Mouse (Mus musculus) stomach, embryonic 16.5 days (tissue): ENCODE results near the gene Akr1b3. TPM values are rescaled to one million over a fixed set of nuclear protein-coding genes. Genes with fewer than 3 reads are reported as not detected.

Experiments
- ATAC-seq: fragments of 200-750 bp; cut with Nextera tagmentation; 2 replicates; pipeline ENCODE4 v1.8.0; 2017; ENCODE audit warnings: moderate number of reproducible peaks, moderate TSS enrichment; ENCODE audit not compliant: insufficient read depth, low FRiP score
- H3K27ac ChIP-seq: fragments of 300-500 bp; sonication (generic); 2 replicates; pipeline ENCODE4 v1.5.1; 2014; ENCODE audit warnings: low read length
- H3K27me3 ChIP-seq: fragments of 300-500 bp; sonication (generic); 2 replicates; pipeline ENCODE4 v1.6.1; 2014; ENCODE audit warnings: low read length, control low read depth, mixed read lengths; ENCODE audit not compliant: control insufficient read depth, insufficient read depth
- H3K36me3 ChIP-seq: fragments of 300-500 bp; sonication (generic); 2 replicates; pipeline ENCODE4 v1.6.1; 2014; ENCODE audit warnings: low read length; ENCODE audit not compliant: control insufficient read depth, insufficient read depth
- H3K4me1 ChIP-seq: fragments of 300-500 bp; sonication (generic); 2 replicates; pipeline ENCODE4 v1.6.1; 2014; ENCODE audit warnings: low read length, control low read depth, mixed read lengths; ENCODE audit not compliant: control insufficient read depth, insufficient read depth
- H3K4me2 ChIP-seq: fragments of 300-500 bp; sonication (generic); 2 replicates; pipeline ENCODE4 v1.6.1; 2014; ENCODE audit warnings: low read depth, low read length, mixed read lengths
- H3K4me3 ChIP-seq: fragments of 300-500 bp; sonication (generic); replicated peaks from 2 replicates; pipeline ENCODE4 v1.5.1; 2014; ENCODE audit warnings: mild to moderate bottlenecking, low read length
- H3K9ac ChIP-seq: fragments of 300-500 bp; sonication (generic); 2 replicates; pipeline ENCODE4 v1.6.1; 2014; ENCODE audit warnings: low read length
- H3K9me3 ChIP-seq: fragments of 300-500 bp; sonication (generic); replicated peaks from 2 replicates; pipeline ENCODE4 v1.6.1; 2016; ENCODE audit warnings: low read length, control low read depth; ENCODE audit not compliant: control insufficient read depth
- WGBS: fragments of 180-500 bp; shearing (Covaris S2); extraction: QIAGEN DNeasy Blood & Tissue Kit; methylation state at CpG from one replicate; pipeline ENCODE4 v1.1.7; 2014; 5-methylcytosine and 5-hydroxymethylcytosine counted together
- polyA plus RNA-seq: library from polyadenylated mRNA; unstranded; fragments of >200 nt; fragmentation: Nextera tagmentation; extraction: Ambion mirVana; gene quantifications from 2 replicates; pipeline ENCODE4 v1.2.1, GENCODE M21; 2015

Gene Akr1b3
- polyA plus RNA-seq, 1 experiment from 2014 or later, result 130 TPM

- no peak overlapping the region for H3K27ac ChIP-seq
- H3K27me3 ChIP-seq, result no peaks in the 10 kb centered on the region
- H3K4me2 ChIP-seq, result no peak overlapping the region
- no peak overlapping the region for H3K9ac ChIP-seq
- no peaks in the 10 kb centered on the region for H3K4me1 ChIP-seq
- H3K36me3 ChIP-seq, result peaks cover 9% of the 10 kb centered on the region; the same call in 1 of the 2 replicates
- 87% methylated on average over 6 of the region's 6 CpGs for WGBS
- ATAC-seq, result no peak
- no peak overlapping the region for H3K4me3 ChIP-seq
- H3K9me3 ChIP-seq, result no peaks in the 10 kb centered on the region
Observed at GRCm38 (mm10) chr6:34306797-34307196, 10.5 kb downstream of the Akr1b3 start.

GRCm38 (mm10) chr6:34304675-34305241 lies 12.5 kb downstream of the Akr1b3 start:
- Histone ChIP-seq H3K9me3 (no peaks in the 10 kb centered on the region), H3K4me2 (no peak overlapping the region), H3K27me3 (no peaks in the 10 kb centered on the region), H3K4me1 (no peaks in the 10 kb centered on the region), H3K9ac (no peak overlapping the region), H3K36me3 (no peaks in the 10 kb centered on the region; the same call in 1 of the 2 replicates), H3K4me3 (no peak overlapping the region), H3K27ac (no peak overlapping the region)
- 66% methylated on average over 10 of the region's 10 CpGs for WGBS
- 0 out of 2 replicates have a peak, but pooled peaks have one; percentile 10 for ATAC-seq

- WGBS, result 85% methylated on average over 3 of the region's 3 CpGs
- no peak for ATAC-seq
- Histone ChIP-seq H3K4me3 (no peak overlapping the region), H3K27ac (no peak overlapping the region), H3K9ac (no peak overlapping the region), H3K4me2 (no peak overlapping the region), H3K4me1 (no peaks in the 10 kb centered on the region), H3K27me3 (no peaks in the 10 kb centered on the region), H3K36me3 (no peaks in the 10 kb centered on the region), H3K9me3 (no peaks in the 10 kb centered on the region)
Observed at GRCm38 (mm10) chr6:34297055-34297454, 20.2 kb downstream of the Akr1b3 start.

- no peak for ATAC-seq
- no peak overlapping the region for H3K9ac ChIP-seq
- no peak overlapping the region for H3K4me3 ChIP-seq
- 88% methylated on average over 9 of the region's 9 CpGs for WGBS
- no peaks in the 10 kb centered on the region for H3K4me1 ChIP-seq
- no peak overlapping the region for H3K4me2 ChIP-seq
- no peak overlapping the region for H3K27ac ChIP-seq
- H3K27me3 ChIP-seq, result no peaks in the 10 kb centered on the region
- H3K36me3 ChIP-seq, result no peaks in the 10 kb centered on the region
- H3K9me3 ChIP-seq, result no peaks in the 10 kb centered on the region
Observed at GRCm38 (mm10) chr6:34295437-34295836, 21.8 kb downstream of the Akr1b3 start.

GRCm38 (mm10) chr6:34292882-34293487 lies 24.3 kb downstream of the Akr1b3 start:
- Histone ChIP-seq H3K4me3 (no peak overlapping the region), H3K27me3 (no peaks in the 10 kb centered on the region), H3K4me2 (no peak overlapping the region), H3K27ac (no peak overlapping the region), H3K4me1 (no peaks in the 10 kb centered on the region), H3K9ac (no peak overlapping the region), H3K9me3 (no peaks in the 10 kb centered on the region), H3K36me3 (no peaks in the 10 kb centered on the region)
- WGBS, result 29% methylated on average over 9 of the region's 9 CpGs
- ATAC-seq, result peak; percentile 88

GRCm38 (mm10) chr6:34292196-34292881 lies 24.9 kb downstream of the Akr1b3 start:
- 59% methylated on average over 11 of the region's 11 CpGs for WGBS

GRCm38 (mm10) chr6:34290681-34291080 lies 26.6 kb downstream of the Akr1b3 start:
- Histone ChIP-seq H3K4me1 (no peaks in the 10 kb centered on the region), H3K36me3 (no peaks in the 10 kb centered on the region), H3K27ac (no peak overlapping the region), H3K9me3 (no peaks in the 10 kb centered on the region), H3K27me3 (no peaks in the 10 kb centered on the region), H3K4me2 (no peak overlapping the region), H3K9ac (no peak overlapping the region), H3K4me3 (no peak overlapping the region)
- no peak for ATAC-seq
- 73% methylated on average over 8 of the region's 8 CpGs for WGBS

More at GRCm38 (mm10) chr6:34292196-34292881, 24.9 kb downstream of the Akr1b3 start:
- H3K4me1 ChIP-seq, result no peaks in the 10 kb centered on the region
- no peak for ATAC-seq
- no peaks in the 10 kb centered on the region for H3K9me3 ChIP-seq
- H3K36me3 ChIP-seq, result no peaks in the 10 kb centered on the region
- H3K9ac ChIP-seq, result no peak overlapping the region
- H3K27ac ChIP-seq, result no peak overlapping the region
- H3K27me3 ChIP-seq, result no peaks in the 10 kb centered on the region
- no peak overlapping the region for H3K4me2 ChIP-seq
- no peak overlapping the region for H3K4me3 ChIP-seq

- WGBS, result 86% methylated on average over 17 of the region's 17 CpGs
- Histone ChIP-seq H3K9ac (no peak overlapping the region), H3K9me3 (no peaks in the 10 kb centered on the region), H3K27me3 (no peaks in the 10 kb centered on the region), H3K27ac (no peak overlapping the region), H3K4me2 (no peak overlapping the region), H3K4me1 (no peaks in the 10 kb centered on the region), H3K4me3 (no peak overlapping the region), H3K36me3 (no peaks in the 10 kb centered on the region)
- ATAC-seq, result no peak
Observed at GRCm38 (mm10) chr6:34290091-34290490, 27.2 kb downstream of the Akr1b3 start.

- Histone ChIP-seq H3K36me3 (no peaks in the 10 kb centered on the region), H3K4me3 (no peak overlapping the region), H3K9me3 (no peaks in the 10 kb centered on the region), H3K27me3 (no peaks in the 10 kb centered on the region), H3K4me2 (no peak overlapping the region), H3K27ac (no peak overlapping the region), H3K9ac (no peak overlapping the region), H3K4me1 (no peaks in the 10 kb centered on the region)
- no peak for ATAC-seq
- WGBS, result 87% methylated on average over 10 of the region's 10 CpGs
Observed at GRCm38 (mm10) chr6:34288098-34288497, 29.2 kb downstream of the Akr1b3 start.
